Mouse (Mus musculus) heart, embryonic 14.5 days (tissue): ENCODE measurements around the gene Zbtb46. TPM values are rescaled to one million over a fixed set of nuclear protein-coding genes. Genes with fewer than 3 reads are reported as not detected.

Experiments
- ATAC-seq: fragments of 200-750 bp; cut with Nextera tagmentation; 2 replicates; pipeline ENCODE4 v1.8.0; 2017; ENCODE audit warnings: low read depth, moderate TSS enrichment; ENCODE audit not compliant: insufficient number of reproducible peaks, insufficient read depth, low FRiP score
- H3K27ac ChIP-seq, 2 experiments: fragments of 200-500 bp in 1 of 2; fragments of 300-500 bp in 1 of 2; sonication (generic) in 1 of 2; replicated peaks in 1 of 2; 2 replicates each; pipeline ENCODE4 v1.5.1; 2012 to 2014; ENCODE audit warnings: low read depth in 2 of 2, low read length in 2 of 2, control low read depth in 1 of 2, mild to moderate bottlenecking in 1 of 2, mixed read lengths in 1 of 2; ENCODE audit not compliant: control insufficient read depth in 1 of 2, insufficient read depth in 1 of 2
- H3K27me3 ChIP-seq: fragments of 300-500 bp; sonication (generic); 2 replicates; pipeline ENCODE4 v1.6.1; 2014; ENCODE audit warnings: mild to moderate bottlenecking, low read length, control low read depth; ENCODE audit not compliant: control insufficient read depth, insufficient read depth
- H3K36me3 ChIP-seq: fragments of 300-500 bp; sonication (generic); 2 replicates; pipeline ENCODE4 v1.6.1; 2014; ENCODE audit warnings: mild to moderate bottlenecking, control low read depth, low read length, mixed read lengths; ENCODE audit not compliant: control insufficient read depth, insufficient read depth
- H3K4me1 ChIP-seq, 2 experiments: fragments of 200-500 bp in 1 of 2; fragments of 300-500 bp in 1 of 2; sonication (generic) in 1 of 2; 2 replicates each; pipeline ENCODE4 v1.6.1; 2012 to 2014; ENCODE audit warnings: low read length in 2 of 2, control low read depth in 1 of 2, mixed read lengths in 1 of 2; ENCODE audit not compliant: control insufficient read depth in 2 of 2, insufficient read depth in 2 of 2
- H3K4me2 ChIP-seq: fragments of 300-500 bp; sonication (generic); 2 replicates; pipeline ENCODE4 v1.6.1; 2014; ENCODE audit warnings: mild to moderate bottlenecking, low read length
- H3K4me3 ChIP-seq, 2 experiments: fragments of 200-500 bp in 1 of 2; fragments of 300-500 bp in 1 of 2; sonication (generic) in 1 of 2; 2 replicates each; pipeline ENCODE4 v1.5.1; 2012 to 2014; ENCODE audit warnings: low read length in 2 of 2, mild to moderate bottlenecking in 2 of 2, control low read depth in 1 of 2, low read depth in 1 of 2, moderate library complexity in 1 of 2; ENCODE audit not compliant: control insufficient read depth in 1 of 2, insufficient read depth in 1 of 2
- H3K9ac ChIP-seq: fragments of 300-500 bp; sonication (generic); 2 replicates; pipeline ENCODE4 v1.6.1; 2014; ENCODE audit warnings: mild to moderate bottlenecking, low read length
- H3K9me3 ChIP-seq: fragments of 300-500 bp; sonication (generic); 2 replicates; pipeline ENCODE4 v1.6.1; 2016; ENCODE audit warnings: low read length, control low read depth; ENCODE audit not compliant: control insufficient read depth
- WGBS: fragments of 180-500 bp; shearing (Covaris S2); extraction: QIAGEN DNeasy Blood & Tissue Kit; methylation state at CpG from one replicate; pipeline ENCODE4 v1.1.7; 2014; 5-methylcytosine and 5-hydroxymethylcytosine counted together
- polyA plus RNA-seq: library from polyadenylated mRNA; unstranded; fragments of >200 nt; fragmentation: Nextera tagmentation; extraction: Ambion mirVana; gene quantifications from 2 replicates; pipeline ENCODE4 v1.2.1, GENCODE M21; 2014

The Zbtb46 gene
- polyA plus RNA-seq, 1 experiment from 2014 or later, result 8.8 TPM

- peak; percentile 61 for ATAC-seq
- Histone ChIP-seq H3K27me3 (no peaks in the 10 kb centered on the region), H3K27ac (peak overlapping the region in 1 of 2 experiments; percentile 12; a peak in 1 of 4 replicates), H3K9me3 (no peaks in the 10 kb centered on the region), H3K4me3 (no peak overlapping the region), H3K4me1 (peaks cover 9 to 19% of the 10 kb centered on the region in 2 experiments), H3K4me2 (peak overlapping the region; percentile 51), H3K9ac (peak overlapping the region; percentile 63; the same call in 1 of the 2 replicates), H3K36me3 (no peaks in the 10 kb centered on the region)
- 33% methylated on average over 7 of the region's 7 CpGs for WGBS
Observed at GRCm38 (mm10) chr2:181483562-181484318, 24.5 kb upstream of the Zbtb46 start.

DNA sequence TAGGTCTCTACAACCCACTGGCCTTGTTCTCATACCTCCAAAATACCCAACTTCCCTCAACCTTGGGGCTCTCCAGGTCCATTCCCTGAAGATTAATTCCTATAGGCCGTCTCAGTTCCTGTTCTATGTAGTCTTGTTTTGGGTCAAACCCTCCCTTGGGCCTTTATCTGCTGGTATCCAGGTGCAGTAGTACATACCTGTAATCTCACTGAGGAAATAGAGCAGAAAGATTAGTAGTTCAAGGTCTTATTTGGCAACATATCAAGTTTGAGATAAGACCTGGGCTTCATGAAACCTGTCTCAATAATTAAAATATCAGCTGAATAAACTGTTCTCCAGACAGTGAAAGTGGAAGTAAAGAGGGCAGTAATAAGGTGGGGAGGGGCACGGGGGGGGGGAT lies 23.9 kb upstream of the Zbtb46 start:
- 31% methylated on average over 2 of the region's 2 CpGs for WGBS
- Histone ChIP-seq H3K36me3 (no peaks in the 10 kb centered on the region), H3K4me3 (no peak overlapping the region), H3K27ac (peak overlapping the region in 1 of 2 experiments; percentile 12; a peak in 2 of 4 replicates), H3K4me2 (peak overlapping the region; percentile 51), H3K27me3 (no peaks in the 10 kb centered on the region), H3K9me3 (no peaks in the 10 kb centered on the region), H3K9ac (peak overlapping the region; percentile 63; the same call in 1 of the 2 replicates), H3K4me1 (peaks cover 9 to 17% of the 10 kb centered on the region in 2 experiments)
- no peak for ATAC-seq

DNA sequence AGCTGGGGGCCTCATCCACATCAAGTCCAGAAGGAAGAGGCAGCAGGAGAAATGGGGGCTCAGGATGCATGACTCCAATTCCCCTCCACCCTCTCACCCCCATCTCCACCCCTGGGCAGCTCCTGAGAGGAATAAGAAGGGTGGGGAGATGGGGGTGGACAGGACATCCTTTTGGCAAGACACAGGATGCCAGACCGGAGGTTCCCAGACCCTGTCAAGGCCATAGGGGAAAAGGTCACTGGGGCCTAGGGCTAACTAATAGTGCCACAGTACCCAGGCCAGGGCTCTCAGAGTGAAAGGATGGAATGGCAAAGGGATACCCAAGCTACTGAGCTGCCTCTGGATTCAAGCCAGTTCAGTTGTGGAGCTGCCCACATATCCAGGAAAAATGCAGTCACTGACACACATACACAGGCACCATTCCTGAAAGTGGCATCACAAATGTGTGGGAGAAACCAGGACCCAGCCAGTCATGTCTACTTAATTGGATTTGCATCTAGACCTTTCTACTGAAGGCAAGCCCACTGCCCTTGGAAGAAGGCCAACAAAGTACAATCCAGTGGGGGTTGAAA lies 13.1 kb upstream of the Zbtb46 start:
- peak overlapping the region; percentile 38 to 86 for H3K27ac ChIP-seq
- ATAC-seq, result no peak
- 45% methylated on average over 1 of the region's 1 CpGs for WGBS
- H3K9ac ChIP-seq, result no peak overlapping the region
- no peak overlapping the region for H3K4me2 ChIP-seq
- H3K9me3 ChIP-seq, result no peaks in the 10 kb centered on the region
- H3K4me1 ChIP-seq, result peaks cover 23 to 27% of the 10 kb centered on the region in 2 experiments
- no peak overlapping the region for H3K4me3 ChIP-seq
- H3K36me3 ChIP-seq, result no peaks in the 10 kb centered on the region
- H3K27me3 ChIP-seq, result no peaks in the 10 kb centered on the region

DNA sequence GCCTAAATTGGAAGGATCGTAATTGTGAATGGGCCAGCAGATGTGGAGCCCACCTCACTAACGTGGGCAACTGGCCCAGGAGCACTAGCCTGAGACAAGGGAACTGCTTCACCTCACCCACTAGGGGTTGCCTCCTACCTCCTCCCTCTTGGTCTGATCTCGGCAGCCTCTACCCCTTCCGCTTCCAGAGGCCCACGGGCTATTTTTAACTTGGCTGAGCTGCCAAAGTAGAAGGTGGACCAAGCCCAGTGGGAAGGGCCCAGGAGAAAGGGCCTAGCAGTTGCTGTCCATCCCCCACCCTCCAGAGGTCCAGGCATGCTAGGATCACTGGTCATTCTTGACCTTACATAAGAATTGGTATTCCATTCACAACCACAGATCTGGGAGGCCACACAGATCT lies 12.0 kb upstream of the Zbtb46 start:
- H3K4me2 ChIP-seq, result peak overlapping the region; percentile 36
- no peaks in the 10 kb centered on the region for H3K27me3 ChIP-seq
- no peaks in the 10 kb centered on the region for H3K9me3 ChIP-seq
- H3K36me3 ChIP-seq, result no peaks in the 10 kb centered on the region
- 15% methylated on average over 5 of the region's 5 CpGs for WGBS
- no peak overlapping the region for H3K4me3 ChIP-seq
- no peak overlapping the region for H3K9ac ChIP-seq
- ATAC-seq, result peak; percentile 86
- H3K27ac ChIP-seq, result peak overlapping the region; percentile 58 to 86
- peaks cover 23 to 27% of the 10 kb centered on the region in 2 experiments for H3K4me1 ChIP-seq

GRCm38 (mm10) chr2:181470285-181470684 lies 11.1 kb upstream of the Zbtb46 start:
- H3K27ac ChIP-seq, result peak overlapping the region in 1 of 2 experiments; percentile 86; a peak in 1 of 4 replicates
- peaks cover 23 to 27% of the 10 kb centered on the region in 2 experiments for H3K4me1 ChIP-seq
- no peak overlapping the region for H3K9ac ChIP-seq
- ATAC-seq, result no peak
- no peak overlapping the region for H3K4me3 ChIP-seq
- H3K36me3 ChIP-seq, result no peaks in the 10 kb centered on the region
- 45% methylated on average over 2 of the region's 2 CpGs for WGBS
- H3K4me2 ChIP-seq, result no peak overlapping the region
- no peaks in the 10 kb centered on the region for H3K27me3 ChIP-seq
- H3K9me3 ChIP-seq, result no peaks in the 10 kb centered on the region

DNA sequence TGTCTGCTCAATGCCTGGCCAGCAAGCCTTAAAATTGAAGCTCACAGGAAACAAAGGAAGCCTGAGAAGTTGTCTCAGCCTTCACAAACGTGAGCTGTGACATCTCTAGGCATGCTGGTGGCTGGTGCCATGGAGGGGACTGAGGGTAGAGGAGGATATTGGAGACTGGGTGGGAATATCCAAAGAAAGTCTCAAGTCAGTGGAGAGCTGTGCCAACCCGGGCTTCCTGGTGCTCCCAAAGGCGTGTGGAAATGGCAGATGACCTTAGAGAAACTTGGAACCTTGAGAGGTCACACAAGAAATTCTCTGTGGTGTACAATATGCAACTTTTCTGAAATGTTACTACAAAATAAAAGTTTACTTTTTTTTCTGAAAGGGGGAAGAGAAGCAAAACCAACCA lies 6.2 kb upstream of the Zbtb46 start:
- Histone ChIP-seq H3K27me3 (no peaks in the 10 kb centered on the region), H3K9ac (no peak overlapping the region), H3K4me2 (no peak overlapping the region), H3K36me3 (no peaks in the 10 kb centered on the region), H3K4me1 (peaks cover 11 to 19% of the 10 kb centered on the region in 2 experiments), H3K4me3 (no peak overlapping the region), H3K9me3 (no peaks in the 10 kb centered on the region), H3K27ac (no peak overlapping the region)
- no peak for ATAC-seq
- WGBS, result 66% methylated on average over 3 of the region's 3 CpGs

- ATAC-seq, result 0 out of 2 replicates have a peak, but pooled peaks have one; percentile 33
- H3K4me3 ChIP-seq, result no peak overlapping the region
- no peak overlapping the region for H3K27ac ChIP-seq
- no peaks in the 10 kb centered on the region for H3K27me3 ChIP-seq
- H3K9me3 ChIP-seq, result no peaks in the 10 kb centered on the region
- 36% methylated on average over 7 of the region's 7 CpGs for WGBS
- 0 out of 2 replicates have a peak overlapping the region, but pooled peaks have one; percentile 13 for H3K9ac ChIP-seq
- peaks cover 11 to 19% of the 10 kb centered on the region in 2 experiments; a peak in 2 of 4 replicates for H3K4me1 ChIP-seq
- H3K4me2 ChIP-seq, result peak overlapping the region; percentile 42
- H3K36me3 ChIP-seq, result no peaks in the 10 kb centered on the region
Observed at GRCm38 (mm10) chr2:181463008-181463738, 3.9 kb upstream of the Zbtb46 start.
